Mouse (Mus musculus) heart, postnatal 36 days (tissue): ENCODE results near the gene Tbc1d5. TPM values are rescaled to one million over a fixed set of nuclear protein-coding genes. Genes with fewer than 3 reads are reported as not detected.

ENCODE experiments used
- DNase-seq, 2 experiments: peaks; one replicate each; pipeline ENCODE4 v3.0.0; 2021 to 2022
- intact Hi-C: fragments of 180-260 bp; cut with DNase I; formaldehyde crosslinking; loops from one replicate; pipeline ENCODE4 v1.15.1; 2025
- total RNA-seq, 2 experiments: library from RNA; stranded (reverse); gene quantifications; 2 replicates each; pipeline ENCODE4 v1.2.3; 2021

Tbc1d5 gene
- 10 to 100 TPM; 18.6 to 19.4 TPM for total RNA-seq

DNA sequence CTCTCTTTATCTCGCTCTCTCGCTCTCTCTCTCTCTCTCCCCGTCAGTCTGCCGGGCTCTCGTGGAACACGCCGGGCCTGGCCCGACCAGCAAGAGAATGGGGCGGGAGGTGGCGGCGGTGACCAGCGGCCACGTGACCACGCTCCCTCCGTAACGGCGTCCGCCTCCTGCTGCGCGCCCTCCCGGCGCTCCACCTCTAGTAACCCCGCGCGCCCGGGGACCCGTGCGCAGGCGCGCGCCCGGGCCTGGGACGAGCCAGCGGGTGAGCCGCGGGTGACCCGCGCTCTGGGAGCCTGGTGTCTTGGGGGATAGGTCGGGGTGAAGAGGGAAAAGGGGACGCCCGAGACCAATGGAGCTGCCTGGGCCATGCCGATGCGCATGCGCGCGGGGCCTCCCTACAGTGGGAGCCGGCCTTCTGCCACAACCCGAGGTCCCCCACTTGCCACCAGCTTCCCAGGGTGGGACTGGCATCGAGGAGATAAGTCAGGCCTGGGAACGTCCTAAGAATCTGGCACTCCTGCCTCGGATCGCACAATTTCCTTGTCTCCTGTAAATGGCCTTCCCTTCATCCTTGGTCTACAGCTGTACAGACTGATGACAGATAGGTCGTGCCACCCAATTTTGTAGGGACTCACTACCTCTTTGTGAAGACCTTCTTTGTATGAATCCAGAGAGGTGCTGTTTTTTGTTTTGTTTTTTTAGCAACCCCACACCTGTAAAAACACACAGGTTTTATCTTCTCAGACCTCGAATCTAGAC is at the start of gene Tbc1d5:
Gene Tbc1d5 (minus strand): TSS at position 158 of the 759 bp plus-strand sequence.
- intact Hi-C loops, result loop anchor here (2.0 to 5.0 kb wide), 2 partner anchors 25 to 67 kb away; no protein-coding TSS in a partner anchor
- DNase-seq, result peak; percentile 90 to 94

DNA sequence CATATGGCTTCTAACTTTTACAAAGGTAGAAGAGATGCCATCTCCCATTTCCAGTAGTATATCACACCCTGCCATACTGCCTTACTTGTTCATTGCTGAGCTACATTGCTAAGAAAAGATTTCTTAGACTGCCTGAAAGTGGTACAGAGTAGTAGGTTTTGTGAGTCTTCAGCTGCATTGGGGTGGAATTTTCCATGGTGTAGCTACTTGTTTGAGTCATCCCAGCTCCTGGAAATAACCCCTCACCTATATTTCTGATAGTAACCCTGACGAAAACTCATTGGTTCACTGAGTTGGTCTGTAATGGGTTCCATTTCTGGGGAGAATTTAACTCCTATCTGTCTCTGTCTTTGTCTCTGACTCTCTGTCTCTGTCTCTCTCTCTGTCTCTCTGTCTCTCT is 46.9 kb upstream of the Tbc1d5 start:
- no peak for DNase-seq
- intact Hi-C loops, result no loop called here

DNA sequence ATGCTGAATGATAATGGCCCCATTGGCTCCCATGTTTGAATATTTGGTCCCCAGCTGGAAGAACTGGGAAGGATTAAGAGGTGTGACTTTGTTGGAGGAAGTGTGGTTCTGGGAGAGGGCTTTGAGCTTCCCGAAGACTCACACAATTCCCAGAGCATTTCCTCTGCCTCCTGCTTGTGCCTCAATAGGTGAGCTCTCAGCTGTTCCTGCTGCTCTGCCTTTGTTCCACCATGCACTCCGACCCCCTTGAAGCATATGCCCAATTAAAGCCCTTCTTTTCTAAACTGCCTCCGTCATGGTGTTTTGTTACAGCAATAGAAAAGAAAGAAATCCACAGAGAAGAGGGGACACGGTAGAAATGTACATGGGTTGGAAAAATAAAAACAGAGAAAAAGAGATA is 44.0 kb upstream of the Tbc1d5 start:
- intact Hi-C loops, result no loop called here
- no peak for DNase-seq

DNA sequence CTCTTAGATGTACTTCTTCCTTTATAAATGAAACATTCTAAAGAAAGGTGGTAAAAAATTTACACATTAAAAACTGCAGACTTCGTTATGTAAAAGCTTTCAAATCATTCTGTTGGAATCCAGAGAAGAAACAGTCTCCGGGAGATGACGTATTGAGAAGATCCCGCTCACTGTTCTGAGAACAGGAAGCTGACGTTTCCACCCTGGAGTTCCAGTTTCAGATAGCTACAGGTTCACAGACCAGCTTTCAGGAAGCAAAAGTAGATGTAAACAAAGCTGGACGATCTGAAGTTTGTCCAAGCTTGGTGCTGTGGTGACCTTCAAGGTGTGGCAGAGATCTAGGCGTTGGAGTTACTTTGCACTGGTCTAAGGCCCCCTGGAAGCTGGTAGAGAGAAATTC is 41.9 kb upstream of the Tbc1d5 start:
- intact Hi-C loops, result no loop called here
- no peak for DNase-seq

DNA sequence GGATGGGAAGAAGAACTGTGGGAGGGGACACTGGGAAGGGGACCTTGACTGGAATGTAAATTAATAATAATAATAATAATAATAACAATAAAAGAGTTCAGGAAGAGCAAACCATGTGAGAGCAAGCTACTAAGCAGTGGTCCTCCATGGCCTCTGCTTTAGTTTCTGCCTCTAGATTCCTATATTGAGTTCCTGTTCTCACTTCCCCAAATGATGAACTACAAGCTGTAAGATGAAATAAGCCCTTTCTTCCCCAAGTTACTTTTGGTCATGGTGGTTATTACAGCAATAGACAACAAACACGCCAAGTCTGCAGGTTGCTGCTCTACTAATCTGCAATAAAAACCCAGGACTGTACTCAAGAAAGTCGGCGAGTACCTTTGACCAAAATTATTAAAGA is 40.7 kb upstream of the Tbc1d5 start:
- intact Hi-C loops, result no loop called here
- DNase-seq, result no peak

DNA sequence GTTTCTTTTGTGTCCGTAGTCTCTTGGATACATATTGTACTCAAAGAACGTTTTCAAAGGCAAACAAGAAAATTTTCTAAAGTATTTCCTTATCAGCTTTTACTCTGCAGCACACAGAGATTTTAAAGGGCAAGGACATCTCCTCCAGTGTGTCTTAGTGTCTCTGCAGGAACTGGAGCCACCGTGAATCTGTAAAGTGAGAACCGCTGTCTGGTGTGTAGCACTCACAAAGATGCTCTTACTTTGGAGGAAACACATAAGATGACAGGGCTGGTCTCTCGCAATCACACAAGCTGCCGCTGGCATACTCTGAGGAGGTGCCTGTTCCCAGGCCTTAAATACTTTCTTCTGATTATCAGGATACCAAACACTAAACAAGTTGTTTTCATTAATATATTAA is 37.3 kb upstream of the Tbc1d5 start:
- intact Hi-C loops, result no loop called here
- no peak for DNase-seq

DNA sequence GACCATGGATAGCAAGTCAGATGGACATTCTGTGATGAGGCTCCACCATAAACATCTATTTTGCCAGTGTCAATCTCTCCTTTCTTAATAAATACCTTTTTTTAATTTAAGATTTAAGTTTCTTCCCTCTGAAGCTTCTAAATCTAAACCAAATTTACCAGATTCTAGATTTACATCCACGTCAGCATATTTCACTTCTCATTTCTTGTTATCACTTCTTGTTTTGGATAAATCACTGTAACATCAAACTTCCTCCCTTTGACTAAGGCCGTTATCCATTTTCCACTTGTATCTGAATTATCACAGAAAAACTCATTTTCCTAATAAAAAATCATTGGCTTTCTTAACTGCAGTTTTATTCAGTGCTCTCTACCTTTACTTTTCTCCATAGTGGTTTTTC is 30.4 kb upstream of the Tbc1d5 start:
- intact Hi-C loops, result no loop called here
- no peak for DNase-seq

DNA sequence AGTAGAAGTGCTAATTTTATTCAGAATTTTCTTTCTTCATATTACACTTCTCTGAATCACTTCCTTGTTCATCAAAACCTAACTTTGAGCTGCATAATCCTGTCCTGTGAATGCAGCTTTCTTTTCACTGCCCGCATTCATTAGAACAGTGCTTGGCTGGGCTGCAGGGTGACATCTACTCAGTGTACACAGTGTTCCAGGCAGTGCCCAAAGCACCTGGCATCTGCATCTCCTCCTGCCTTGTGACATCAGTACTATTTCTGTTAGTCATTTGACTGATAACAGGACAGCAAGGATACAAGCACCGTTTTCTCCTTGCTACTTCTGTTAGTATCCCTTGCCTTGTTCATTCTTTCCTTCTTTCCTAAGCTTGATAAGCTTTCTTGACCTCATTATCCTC is 25.5 kb upstream of the Tbc1d5 start:
- intact Hi-C loops, result loop anchor here (2.0 kb wide), 1 partner anchor 26 kb away; the partner anchor contains the start of gene Tbc1d5
- peak; percentile 15 to 22 for DNase-seq

DNA sequence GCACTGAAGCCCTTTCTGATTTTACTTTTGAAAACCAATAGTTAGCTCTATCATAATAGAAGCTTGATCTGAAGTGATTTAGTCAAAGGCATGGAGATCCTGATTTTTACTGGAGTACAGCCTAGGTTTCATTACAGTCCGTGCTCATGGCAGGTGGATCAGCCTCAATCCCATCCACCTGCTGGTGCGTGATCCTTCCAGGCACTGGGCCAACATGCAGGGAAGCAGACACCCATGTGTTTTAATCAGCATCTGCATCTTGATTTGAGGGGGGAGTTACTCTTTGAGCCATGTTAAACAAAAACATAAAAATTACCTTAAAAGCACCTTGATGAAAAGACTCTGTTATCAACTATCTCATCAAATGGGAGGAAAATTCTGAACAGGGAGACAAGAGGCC is 16.4 kb upstream of the Tbc1d5 start:
- intact Hi-C loops, result no loop called here
- DNase-seq, result no peak

DNA sequence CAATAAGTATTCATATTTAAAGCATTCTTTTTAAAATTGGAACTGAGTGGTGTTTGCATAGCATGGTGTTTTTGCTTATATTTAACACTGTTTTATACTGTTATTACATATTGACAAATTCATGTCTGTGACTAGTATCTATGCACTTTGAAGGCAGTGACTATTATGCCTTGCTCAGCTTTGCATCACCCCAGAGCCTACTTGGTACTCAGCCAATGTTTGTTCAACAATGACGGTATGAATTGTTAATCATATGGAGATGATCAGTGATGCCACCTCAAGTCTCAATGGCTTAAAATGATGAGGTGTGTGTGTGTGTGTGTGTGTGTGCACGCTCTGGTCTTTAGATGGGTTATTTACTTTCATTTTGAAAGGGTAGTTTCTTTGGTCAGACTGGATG is 15.6 kb upstream of the Tbc1d5 start:
- intact Hi-C loops, result no loop called here
- DNase-seq, result no peak

DNA sequence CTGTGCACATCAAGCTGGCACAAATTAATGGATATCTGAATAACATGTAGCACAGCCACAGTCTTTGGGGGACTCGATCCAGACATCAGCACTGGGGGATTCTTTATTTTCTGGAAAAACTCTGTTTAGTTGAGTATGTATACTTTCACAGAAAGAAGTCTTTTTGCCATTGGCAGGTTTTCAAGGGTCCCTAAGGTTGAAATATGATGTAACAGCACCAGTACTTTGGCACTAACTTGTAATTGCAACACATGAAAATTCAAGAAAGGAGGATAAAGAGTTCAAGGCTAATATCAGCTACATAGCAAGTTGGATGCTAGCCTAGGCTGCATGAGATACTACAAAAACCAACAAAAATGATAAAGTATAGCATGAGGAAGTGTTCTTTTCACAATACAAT is 12.2 kb upstream of the Tbc1d5 start:
- DNase-seq, result no peak
- intact Hi-C loops, result no loop called here

DNA sequence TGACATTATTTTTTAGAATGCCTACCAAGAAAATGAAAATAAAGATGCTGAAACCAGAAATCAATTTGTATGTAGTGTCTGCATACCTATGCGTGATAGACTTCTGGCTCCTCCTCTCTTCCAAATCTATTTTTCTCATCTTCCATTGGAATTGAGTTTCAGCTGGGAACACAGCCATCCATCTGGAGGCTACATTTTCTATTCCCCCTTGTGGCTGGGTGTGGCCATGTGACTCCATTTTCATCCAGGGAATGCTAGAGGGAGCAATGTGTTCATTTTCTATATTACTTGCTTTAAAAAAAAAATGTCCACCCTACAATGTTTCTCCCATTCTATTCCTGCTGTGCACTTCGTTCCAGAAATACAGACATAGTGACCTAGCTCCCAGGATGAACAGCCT is 3.6 kb upstream of the Tbc1d5 start:
- intact Hi-C loops, result no loop called here
- DNase-seq, result no peak

DNA sequence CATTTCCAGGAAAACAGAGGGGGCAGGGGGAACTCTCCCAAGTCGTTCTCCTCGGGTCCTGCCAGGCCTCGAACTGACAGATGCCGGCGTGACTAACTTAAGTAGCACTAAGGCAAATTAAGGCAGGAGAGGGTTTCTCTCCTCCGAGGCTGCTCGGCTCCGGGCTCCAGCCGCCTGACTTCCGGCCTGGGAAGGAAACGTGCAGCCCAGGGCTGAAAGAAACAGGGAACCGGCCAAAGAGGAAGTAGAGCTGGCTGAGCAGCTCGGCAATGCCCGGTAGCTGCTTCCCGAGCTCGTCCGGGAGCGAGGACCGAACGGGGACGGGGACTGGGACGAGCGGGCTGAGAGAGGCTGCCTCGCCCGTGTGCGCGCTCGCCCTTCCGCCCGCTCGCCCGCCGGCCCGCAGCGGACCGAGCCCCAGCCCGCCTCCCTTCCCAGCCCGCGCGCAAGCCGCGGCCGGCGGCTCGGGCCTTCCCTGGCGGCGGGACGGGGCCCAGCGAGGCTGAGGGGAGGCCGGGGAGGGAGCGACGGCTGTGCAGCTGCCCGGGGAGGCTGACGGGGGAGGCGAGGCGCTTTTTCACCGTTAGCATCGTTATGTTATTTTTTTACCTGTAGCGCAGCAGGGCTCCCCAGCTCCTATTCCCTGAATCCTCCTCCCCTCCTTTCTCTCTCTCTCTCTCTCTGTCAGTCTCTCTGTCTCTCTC is 509 bp downstream of the Tbc1d5 start:
- DNase-seq, result peak; percentile 74 to 82
- intact Hi-C loops, result loop anchor here (2.0 to 5.0 kb wide), 2 partner anchors 26 to 66 kb away; no protein-coding TSS in a partner anchor

DNA sequence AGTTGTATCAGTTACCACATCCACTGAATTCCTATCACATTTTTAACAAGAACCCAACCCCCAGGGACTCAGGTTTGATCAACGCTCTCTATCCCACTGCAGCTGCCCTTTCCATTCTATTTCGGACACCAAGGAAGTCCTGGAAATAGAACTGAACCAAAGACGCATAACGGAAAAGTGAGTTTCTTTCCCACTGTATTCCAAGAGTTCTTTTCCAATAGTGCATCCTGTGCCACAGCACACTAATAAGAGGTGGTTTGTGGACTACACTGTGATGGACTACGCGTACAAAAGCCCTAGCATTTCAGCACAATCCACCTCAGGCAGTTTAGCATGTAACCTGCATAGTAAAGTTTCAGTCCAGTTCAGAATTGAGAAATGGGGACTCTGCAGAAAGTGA is 1.2 kb downstream of the Tbc1d5 start:
- intact Hi-C loops, result loop anchor here (2.0 to 5.0 kb wide), 2 partner anchors 27 to 66 kb away; no protein-coding TSS in a partner anchor
- DNase-seq, result peak in 1 of 2 experiments; percentile 17

DNA sequence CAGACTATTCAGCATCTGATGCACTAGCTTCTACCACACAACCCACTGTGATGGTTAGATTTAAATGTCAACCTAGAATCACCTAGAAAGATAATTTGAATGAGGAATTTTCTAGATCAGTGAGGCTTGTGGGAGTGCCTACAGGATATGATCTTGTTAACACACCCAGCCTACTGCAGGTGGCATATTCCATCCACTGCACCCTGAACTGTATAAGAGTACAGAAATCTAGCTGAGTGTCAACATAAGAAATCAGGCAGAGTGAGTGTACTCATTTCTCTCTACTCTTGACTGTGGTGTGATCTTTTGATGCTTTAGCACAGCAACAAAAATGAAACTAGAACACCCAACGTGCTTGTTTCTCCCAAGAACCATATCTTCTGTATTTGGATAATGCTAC is 6.8 kb downstream of the Tbc1d5 start:
- intact Hi-C loops, result no loop called here
- DNase-seq, result no peak

DNA sequence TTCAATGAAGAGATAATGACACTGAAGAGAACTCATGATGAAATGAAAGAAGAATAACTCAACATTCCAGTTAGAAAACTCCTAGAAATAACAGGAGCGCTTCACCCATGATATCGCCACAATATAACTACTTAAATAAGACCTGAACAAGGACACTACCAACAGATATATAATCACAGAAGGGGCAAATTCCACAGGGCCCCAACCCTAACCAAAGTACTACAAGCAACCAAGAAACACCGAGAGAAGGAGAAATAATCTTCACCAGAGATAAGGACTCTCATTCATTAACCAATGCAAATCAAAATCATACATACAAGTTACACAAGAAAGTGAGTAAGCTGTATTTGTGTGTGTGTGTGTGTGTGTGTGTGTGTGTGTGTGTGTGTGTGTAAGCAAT is 7.6 kb downstream of the Tbc1d5 start:
- intact Hi-C loops, result no loop called here
- no peak for DNase-seq

DNA sequence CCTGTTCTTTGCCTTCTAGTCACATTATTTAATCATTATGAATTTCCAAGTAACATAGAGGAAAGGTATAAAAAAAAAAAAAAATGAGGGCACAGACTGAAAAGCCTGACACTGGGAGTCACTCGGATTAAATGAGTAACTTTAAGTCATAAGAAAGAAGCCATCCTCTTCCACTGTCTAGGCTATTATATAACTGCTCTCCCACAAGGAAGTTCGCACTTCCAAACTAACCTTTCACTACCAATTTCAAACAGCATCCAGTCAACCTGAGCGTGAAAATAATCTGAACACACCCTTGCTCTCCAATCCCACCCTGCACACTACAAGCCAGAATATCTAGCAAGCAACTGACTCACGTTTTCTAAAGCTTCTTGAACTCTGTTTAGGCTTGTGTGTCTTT is 9.2 kb downstream of the Tbc1d5 start:
- intact Hi-C loops, result no loop called here
- no peak for DNase-seq

DNA sequence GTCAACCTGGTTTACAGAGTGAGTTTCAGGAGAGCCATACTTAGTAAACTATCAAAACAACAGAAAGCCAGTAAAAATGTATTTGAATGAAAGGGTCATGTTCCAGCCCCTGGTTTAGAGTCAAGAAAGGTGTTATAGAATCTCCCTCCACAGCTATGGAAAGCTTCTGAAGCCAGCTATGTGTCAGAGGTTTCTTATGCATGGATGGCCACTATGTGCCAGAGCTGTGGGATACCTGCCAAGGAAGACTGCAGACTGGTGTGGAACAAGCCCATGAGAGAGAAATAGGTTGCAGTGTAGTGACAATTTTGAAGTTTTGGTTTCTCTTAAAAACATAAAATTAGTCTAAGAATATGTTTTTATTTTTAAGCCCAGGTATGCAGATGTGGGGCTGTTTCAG is 16.8 kb downstream of the Tbc1d5 start:
- DNase-seq, result no peak
- intact Hi-C loops, result no loop called here

DNA sequence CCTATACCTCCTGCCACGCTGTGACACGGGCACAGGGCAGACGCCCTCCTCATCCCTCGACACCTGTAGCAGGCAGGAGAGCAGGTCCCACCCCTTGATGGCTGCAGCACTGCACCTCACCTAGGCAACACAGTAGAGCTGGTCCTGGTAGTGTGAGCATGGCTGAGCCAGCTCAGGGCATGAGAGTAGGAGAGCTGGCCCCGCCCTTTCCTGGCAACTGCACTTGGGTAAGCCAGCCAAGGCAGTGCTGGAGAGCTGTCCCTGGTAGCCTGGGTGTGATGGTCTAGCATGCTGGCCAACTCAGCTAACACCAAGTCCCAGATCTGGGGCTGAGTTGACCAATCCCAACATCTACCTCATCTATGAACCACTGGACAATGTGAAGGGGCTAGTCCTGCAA is 19.9 kb downstream of the Tbc1d5 start:
- intact Hi-C loops, result no loop called here
- peak; percentile 41 to 42 for DNase-seq

DNA sequence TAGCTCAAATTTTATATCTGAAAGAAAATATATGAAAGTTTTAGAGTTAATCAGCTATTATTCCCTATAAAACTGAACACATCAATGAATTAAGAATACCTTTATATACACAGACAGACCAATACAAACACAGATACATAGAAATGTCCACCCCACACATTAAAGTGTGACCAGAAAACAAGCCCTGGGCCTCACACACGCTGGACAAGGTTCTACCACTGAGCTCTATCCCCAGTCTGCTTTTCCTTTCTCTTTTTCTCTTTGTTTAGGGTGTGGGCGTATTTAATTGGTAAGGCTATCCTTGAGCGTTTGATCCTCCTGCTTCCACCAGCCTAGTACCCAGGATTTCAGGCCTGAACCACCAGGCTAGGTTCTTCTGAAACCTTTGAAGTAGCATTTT is 28.2 kb downstream of the Tbc1d5 start:
- intact Hi-C loops, result no loop called here
- DNase-seq, result no peak

DNA sequence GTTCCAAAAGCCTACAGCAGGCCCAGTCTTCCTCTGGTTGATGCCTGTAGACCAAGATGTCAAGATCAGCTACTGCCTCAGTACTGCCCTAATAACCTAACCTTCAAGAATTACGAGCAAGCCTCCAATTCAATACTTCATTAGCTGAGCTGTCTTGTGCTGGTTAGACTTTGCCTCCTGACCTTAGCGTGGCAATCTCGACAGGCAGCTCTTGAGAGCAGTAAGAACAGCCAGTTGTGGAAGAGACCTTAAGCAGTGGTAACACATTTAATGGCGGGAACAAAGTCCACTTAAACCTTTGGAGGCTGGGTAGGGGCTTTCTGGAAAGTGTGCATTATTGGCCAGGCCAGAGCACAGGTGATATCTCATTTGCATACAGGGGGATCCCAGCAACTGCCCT is 34.2 kb downstream of the Tbc1d5 start:
- intact Hi-C loops, result no loop called here
- no peak for DNase-seq

DNA sequence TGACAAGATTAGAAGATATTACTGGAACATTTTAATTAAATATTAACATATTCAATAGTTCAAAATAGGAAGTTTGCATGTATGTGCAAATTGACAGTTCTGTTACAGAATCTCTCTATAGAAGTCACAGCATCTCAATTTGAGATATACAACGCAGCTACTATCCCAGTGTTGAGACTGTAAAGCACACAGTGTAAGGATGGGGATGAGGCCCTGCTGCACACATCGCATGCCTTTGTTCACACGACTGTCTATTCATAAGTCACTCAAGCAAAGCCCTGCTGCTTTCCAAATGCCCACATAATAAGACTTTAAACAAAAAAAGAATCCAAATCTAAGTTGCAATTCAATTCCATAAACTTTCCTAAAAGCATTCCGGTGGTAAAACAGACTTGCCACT is 37.1 kb downstream of the Tbc1d5 start:
- intact Hi-C loops, result no loop called here
- no peak for DNase-seq
